Mouse (Mus musculus): ENCODE data around the gene Trpc1. TPM values are rescaled to one million over a fixed set of nuclear protein-coding genes. Genes with fewer than 3 reads are reported as not detected.

The Trpc1 gene
- polyA plus RNA-seq (2017; shearing (Covaris generic)): not detected

DNA sequence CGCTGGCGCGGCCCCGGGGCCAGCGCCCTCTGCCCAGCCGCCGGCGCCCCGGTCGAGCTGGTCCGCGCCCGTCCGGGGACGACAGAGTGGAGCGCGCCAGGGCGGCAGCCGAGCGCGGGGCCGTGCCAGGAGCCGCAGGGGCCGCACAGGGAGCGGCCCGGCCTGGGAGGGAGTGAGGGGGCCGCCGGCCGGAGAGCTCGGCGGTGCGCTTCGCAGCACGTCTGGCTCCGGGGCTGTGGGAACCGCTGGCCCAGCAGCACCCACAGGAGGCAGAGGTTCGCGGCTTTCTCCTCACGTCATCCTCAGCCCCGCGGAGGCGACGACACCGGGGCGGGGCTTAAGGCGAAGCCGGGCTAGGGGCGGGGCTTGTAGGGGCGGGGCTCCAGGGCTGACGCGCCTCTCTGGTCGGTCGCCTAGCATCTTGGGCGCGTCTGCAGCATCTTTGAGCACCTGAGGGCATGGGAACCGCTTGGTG, at the start of gene Trpc1:
Trpc1 (minus strand) TSS at position 339 of the 475 bp plus-strand sequence.

Other genes starting within 250 kb of the Trpc1 start
- gene U2surp, start 238.4 kb downstream of the Trpc1 start, polyA plus RNA-seq (2017; shearing (Covaris generic)): 177 TPM
- not detected for gene Paqr9, start 190.7 kb downstream of the Trpc1 start, polyA plus RNA-seq (2017; shearing (Covaris generic))
- gene Pcolce2, start 112.8 kb downstream of the Trpc1 start, polyA plus RNA-seq (2017; shearing (Covaris generic)): not detected
- gene Pls1, start 94.9 kb upstream of the Trpc1 start, polyA plus RNA-seq (2017; shearing (Covaris generic)): 0.09 TPM
- gene Atr, start 107.2 kb upstream of the Trpc1 start, polyA plus RNA-seq (2017; shearing (Covaris generic)): 29.5 TPM
- gene Xrn1, start 204.4 kb upstream of the Trpc1 start, polyA plus RNA-seq (2017; shearing (Covaris generic)): 51.6 TPM

Data from naive thymus-derived CD4-positive, alpha-beta T cell, adult 5 months (primary cell).